Mouse (Mus musculus): ENCODE measurements around the gene Birc2.
"Not testable (repeated sequence)": the region's sequence is repeated elsewhere in the genome, so short reads cannot be mapped to it uniquely, and the experiment has no call there.

Birc2 gene

GRCm38 (mm10) chr9:7836905-7837805, at the start of gene Birc2:
TSS of gene Birc2 (minus strand) at chr9:7837064.
- DNase-seq = peak; percentile 98

GRCm38 (mm10) chr9:7884346-7884745, 47.5 kb upstream of the Birc2 start:
- no peak for DNase-seq

- no peak for DNase-seq
These were observed 45.5 kb upstream of the Birc2 start for GRCm38 (mm10) chr9:7882304-7882865.

- DNase-seq = no peak
These were observed 36.8 kb upstream of the Birc2 start for GRCm38 (mm10) chr9:7873511-7874211.

- DNase-seq = peak; percentile 86
These were observed 36.0 kb upstream of the Birc2 start, which contains the start of gene Birc3 for GRCm38 (mm10) chr9:7872775-7873439. TSS of gene Birc3 (minus strand) at chr9:7873186.

- no peak for DNase-seq
These were observed 35.3 kb upstream of the Birc2 start for GRCm38 (mm10) chr9:7872044-7872774.

GRCm38 (mm10) chr9:7871316-7872043, 34.6 kb upstream of the Birc2 start:
- no peak for DNase-seq

- DNase-seq = no peak
These were observed 33.9 kb upstream of the Birc2 start for GRCm38 (mm10) chr9:7870556-7871315.

GRCm38 (mm10) chr9:7868838-7869491, 32.1 kb upstream of the Birc2 start:
- no peak for DNase-seq

GRCm38 (mm10) chr9:7867981-7868380, 31.1 kb upstream of the Birc2 start:
- no peak for DNase-seq

- DNase-seq = peak; percentile 25
These were observed 30.1 kb upstream of the Birc2 start for GRCm38 (mm10) chr9:7866981-7867380.

- no peak for DNase-seq
These were observed 24.1 kb upstream of the Birc2 start for GRCm38 (mm10) chr9:7860976-7861375.

GRCm38 (mm10) chr9:7855912-7856311, 19.0 kb upstream of the Birc2 start:
- no peak for DNase-seq

GRCm38 (mm10) chr9:7855374-7855773, 18.5 kb upstream of the Birc2 start:
- DNase-seq = peak; percentile 30

GRCm38 (mm10) chr9:7854196-7854595, 17.3 kb upstream of the Birc2 start:
- not testable (repeated sequence) for DNase-seq

GRCm38 (mm10) chr9:7852346-7853230, 15.7 kb upstream of the Birc2 start:
- DNase-seq = no peak

GRCm38 (mm10) chr9:7851841-7852240, 15.0 kb upstream of the Birc2 start:
- no peak for DNase-seq

GRCm38 (mm10) chr9:7848191-7848590, 11.3 kb upstream of the Birc2 start:
- no peak for DNase-seq

GRCm38 (mm10) chr9:7846667-7847199, 9.9 kb upstream of the Birc2 start:
- DNase-seq = no peak
